Mouse (Mus musculus) cortical plate, adult 2 months (tissue): ENCODE measurements at regions not wholly inside any gene's neighbourhood (a gene's known extent, or its start where the extent isn't known, plus 50 kb on each side); places are given as distances from the start of the nearest gene placed in this dataset.

Source experiments
- CTCF ChIP-seq: fragments of 200-500 bp; IDR thresholded peaks from 2 replicates; pipeline ENCODE4 v1.5.1; 2011; ENCODE audit warnings: mild to moderate bottlenecking, control low read depth, low read length; ENCODE audit not compliant: insufficient read depth; ENCODE audit errors: extremely low read depth
- POLR2A ChIP-seq: fragments of 200-500 bp; IDR thresholded peaks from 2 replicates; pipeline ENCODE4 v1.6.1; 2011; ENCODE audit warnings: mild to moderate bottlenecking, low read length, control low read depth; ENCODE audit not compliant: insufficient read depth; ENCODE audit errors: extremely low read depth

GRCm38 (mm10) chr13:6241472-6242123 lies 306.4 kb upstream of the Pitrm1 start:
- TF ChIP-seq CTCF (no peak), POLR2A (no peak)
